Mouse (Mus musculus): Measurements from ENCODE around the gene Tiam1.
"Not testable (repeated sequence)": the region's sequence is repeated elsewhere in the genome, so short reads cannot be mapped to it uniquely, and the experiment has no call there.

Gene Tiam1

DNA sequence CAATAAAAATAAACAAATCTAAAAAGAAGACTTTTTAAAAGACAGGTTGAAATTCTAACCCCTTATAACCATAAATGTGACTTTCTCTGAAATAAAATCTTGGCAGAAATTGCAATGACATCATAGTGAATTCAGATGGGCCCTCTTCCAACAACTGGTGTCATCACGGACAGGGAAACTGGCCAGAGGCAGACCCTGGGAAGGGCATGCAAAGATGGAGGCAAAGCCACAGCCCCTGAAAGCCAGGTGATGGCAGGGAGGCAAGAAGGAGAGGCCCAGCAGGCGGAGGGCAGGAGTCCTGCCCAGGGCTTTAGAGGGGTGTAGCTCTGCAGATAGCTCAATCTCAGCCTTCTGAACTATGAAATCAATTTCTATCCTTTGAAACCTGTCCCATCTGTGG, 39.8 kb downstream of the Tiam1 start:
- DNase-seq = no peak

DNA sequence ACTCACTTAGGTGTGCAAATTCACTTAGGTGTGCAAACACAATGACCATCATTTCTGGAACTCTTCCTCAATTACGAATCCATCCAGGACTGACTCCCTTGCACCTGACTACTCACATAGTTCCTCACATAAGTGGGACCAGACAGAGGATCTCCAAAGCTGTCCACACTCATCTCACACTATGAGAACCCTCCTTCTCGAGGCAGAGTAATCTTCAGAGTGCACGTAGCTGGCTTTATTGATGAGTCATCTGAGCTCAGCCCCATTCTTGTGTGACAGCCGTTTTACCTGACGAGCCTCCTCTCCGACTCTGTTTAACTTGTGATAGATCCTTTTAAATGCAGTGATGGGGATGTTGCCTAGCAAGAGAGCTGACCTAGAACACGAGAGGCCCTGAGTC, 41.0 kb downstream of the Tiam1 start:
- no peak for DNase-seq

DNA sequence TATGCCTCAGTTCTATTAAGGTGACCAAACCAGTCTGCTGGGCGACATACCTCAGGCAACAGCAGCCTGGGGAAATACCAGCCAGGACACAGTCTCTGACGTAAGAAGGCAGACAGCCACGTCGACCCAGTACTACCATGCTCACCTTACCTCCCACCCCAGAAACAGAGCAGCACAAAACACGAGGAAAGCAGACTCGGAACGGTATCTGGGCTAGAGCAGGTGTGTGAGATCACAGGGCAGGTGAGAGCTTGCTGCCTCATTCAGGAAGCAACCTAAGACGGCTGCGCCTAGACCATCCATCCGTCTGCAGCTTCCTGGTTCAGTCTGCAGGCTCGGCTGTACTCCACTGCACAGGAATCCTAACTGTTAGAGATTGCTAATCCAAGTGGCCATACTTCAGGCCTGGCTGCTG, 45.4 kb downstream of the Tiam1 start:
- DNase-seq = peak; percentile 27 to 28

DNA sequence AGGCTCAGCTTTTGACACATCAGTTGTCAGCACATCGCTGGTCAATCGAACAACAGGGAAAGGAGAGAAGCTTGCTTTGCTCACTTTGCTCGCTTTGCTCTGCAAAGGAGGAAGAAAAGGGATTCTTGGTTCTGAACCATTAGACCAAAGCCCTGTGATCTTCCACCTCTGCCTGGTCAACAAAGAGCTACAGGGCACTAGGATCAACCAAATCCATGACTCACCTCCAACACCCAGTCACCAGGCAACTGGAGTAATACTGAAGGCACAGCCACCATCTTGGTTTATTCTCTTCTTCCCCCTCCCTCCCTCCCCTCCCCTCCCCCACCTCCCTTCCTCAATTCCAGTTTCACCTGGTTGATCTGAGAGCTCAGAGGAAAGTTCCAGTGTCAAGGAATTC, 45.8 kb downstream of the Tiam1 start:
- no peak for DNase-seq

DNA sequence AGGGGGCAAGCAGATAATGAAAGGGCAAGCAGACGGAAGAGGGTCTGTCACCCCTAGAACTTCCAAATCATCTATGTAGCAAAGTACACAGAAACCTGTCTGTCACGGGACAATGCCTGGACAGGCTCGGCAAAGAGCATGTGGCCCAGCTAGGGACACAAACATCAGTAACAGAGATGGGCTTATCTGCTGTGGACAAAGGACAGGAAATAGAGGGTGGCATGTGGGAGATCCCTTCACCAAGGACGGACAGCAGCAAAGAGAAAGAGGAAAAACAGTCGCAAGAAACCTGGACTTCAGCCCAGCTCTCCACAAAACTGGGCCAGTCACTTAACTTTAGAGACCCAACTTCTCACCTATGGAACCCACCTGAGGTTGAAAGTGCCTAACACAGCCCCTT, 47.6 kb downstream of the Tiam1 start:
- no peak for DNase-seq

DNA sequence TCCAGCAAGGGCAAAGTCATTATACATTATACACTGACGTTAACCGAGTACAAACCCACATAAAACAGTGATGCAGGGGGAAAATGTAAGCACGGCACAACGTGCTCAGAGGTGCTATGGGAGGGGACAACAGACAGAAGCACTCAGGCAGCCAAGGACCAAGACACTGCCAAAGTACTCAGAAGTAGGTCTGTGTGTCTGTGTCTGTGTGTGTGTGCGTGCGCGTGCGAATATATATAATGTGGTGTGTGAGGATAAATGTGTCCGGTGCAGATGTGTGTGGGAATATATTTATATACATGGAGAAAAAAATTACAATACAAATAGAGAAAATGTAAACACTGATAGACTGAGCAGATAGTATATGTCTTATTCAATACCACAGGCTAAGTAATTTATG, 50.6 kb downstream of the Tiam1 start:
- DNase-seq = no peak

DNA sequence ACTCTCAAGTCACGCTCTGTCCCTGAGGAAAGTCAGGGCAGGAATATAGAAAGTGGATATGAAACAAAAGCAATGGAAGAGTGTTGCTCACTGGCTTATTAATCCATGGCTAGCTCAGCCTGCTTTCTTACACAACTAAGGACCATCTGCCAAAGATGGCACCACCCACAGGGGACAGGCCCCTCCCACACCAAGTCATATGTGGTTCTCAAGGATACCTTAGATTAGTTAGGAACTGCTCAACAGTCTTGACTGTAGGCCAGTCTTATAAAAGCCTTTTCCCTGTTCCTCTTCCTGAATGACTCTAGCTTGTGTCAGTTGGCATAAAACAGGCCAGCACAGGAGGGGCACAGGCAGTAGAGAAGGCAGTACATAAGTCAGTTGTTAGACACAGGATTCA, 51.7 kb downstream of the Tiam1 start:
- DNase-seq = no peak

DNA sequence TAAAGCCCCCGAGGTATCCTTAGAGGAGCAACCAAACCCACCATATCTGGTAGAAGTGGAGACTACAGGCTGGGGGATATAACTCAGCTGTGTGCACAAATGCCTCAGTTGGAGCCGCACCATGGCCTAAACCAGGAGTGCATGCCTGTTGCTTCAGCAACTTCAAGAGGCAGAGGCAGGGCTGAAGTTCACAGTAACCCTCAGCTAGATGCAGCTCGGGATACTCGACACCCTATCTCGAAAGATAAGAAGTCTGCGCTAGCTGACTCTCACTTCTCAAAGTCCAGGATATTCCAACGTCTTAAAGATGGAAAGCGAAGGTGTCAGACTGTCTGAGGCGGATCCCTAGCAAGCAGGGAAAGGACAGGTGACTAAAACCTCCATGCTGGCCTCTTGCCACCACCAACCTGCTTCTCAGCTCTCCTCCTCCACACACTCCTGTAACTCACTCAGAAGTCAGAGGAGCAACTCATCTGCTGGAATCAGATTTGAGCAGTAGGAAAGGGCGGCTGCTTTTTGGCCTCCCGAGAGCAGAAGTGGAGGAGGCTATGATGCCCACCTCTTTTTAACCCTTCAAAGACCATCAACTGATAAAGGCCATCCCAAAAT, 52.4 kb downstream of the Tiam1 start:
- no peak for DNase-seq

DNA sequence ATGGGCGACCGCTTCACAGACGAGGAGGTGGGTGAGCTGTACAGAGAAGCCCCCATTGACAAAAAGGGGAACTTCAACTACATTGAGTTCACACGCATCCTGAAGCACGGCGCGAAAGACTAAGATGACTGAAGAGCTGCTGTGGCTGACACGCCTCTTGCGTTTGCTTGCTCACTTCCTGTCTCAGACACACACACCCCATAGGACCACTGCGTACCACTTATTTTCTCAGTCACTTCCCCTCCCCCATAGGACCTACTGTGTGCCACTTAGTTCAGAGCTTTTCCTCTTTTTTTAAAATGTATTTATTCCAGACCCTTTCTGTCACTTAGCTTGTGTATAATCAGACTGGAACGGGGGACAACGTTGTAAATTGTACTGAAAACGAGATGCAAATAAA, 53.2 kb downstream of the Tiam1 start:
- DNase-seq = no peak

DNA sequence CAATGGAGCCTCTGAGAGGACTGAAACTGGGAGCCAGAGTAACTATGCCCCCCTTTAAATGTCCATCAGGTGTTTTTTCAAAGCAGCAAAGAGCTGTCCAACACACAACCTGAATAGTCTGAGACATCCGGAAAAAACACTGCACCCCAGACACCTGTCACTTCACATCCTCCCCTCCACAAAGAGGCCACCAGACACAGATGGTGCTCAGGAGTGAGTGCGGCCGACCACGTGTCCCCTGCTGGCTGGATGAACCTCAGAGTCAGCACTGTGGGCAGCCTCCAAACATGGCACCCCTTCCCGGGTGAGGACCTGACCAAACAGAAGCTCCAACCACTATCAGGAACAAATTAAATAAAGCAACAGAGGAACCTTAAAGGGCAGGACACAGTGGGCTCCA, 56.3 kb downstream of the Tiam1 start:
- DNase-seq = no peak

DNA sequence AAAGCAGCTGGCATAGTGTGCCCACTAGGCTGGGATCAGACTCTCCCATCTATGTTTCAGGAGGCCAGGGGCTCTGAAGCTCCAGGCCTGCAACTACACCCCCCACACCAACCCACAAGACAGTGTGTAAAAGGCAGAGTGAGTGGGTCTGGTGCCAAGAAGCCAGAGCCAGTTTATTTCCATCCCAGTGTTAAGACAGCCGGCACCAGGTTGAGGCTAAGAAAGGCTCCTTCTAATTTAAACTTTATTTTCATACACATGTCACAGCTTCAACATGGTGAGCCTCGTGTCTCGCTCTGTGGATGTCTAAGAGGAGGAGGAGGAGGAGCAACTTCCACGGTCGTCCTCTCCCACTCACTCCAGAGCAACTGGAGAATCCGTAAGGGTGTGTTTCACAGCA, 57.5 kb downstream of the Tiam1 start:
- DNase-seq = no peak

DNA sequence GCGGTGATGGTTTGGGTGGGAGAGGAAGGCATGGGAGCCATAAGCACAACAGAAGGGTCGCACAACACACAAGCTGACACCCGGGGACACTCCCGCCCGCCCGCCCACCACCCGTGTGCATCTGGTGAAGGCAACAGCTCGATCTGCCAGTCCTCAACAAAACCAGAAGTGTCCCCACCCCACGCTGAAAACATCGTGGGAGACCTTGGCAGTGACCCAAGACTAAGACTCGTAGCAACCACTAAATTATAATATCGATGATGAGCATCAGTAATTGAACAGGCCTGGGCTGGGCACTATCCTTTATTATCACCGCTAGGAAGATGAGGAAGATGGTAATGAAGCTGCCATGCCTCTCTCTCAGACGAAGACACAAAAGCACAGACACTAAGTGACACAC, 58.0 kb downstream of the Tiam1 start:
- DNase-seq = no peak

DNA sequence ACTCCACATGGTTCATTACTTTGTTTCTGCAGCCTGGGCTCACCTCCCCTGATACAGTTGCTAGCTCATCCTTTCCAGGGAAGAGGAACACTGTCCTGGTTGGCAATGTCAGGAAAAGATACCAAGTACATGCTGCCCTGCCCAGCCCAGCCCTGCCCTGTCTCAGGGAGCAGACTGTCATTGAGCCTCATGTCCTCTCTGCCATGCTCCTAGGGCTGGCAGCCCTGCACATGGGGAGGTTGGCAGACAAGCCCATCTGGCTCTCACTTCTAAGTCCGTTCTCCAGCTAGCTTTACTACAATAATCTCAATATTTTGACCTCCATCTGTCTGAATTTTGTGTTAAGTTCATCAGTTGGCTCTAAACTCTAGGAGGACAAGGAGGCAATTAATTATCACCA, 62.4 kb downstream of the Tiam1 start:
- DNase-seq = no peak

DNA sequence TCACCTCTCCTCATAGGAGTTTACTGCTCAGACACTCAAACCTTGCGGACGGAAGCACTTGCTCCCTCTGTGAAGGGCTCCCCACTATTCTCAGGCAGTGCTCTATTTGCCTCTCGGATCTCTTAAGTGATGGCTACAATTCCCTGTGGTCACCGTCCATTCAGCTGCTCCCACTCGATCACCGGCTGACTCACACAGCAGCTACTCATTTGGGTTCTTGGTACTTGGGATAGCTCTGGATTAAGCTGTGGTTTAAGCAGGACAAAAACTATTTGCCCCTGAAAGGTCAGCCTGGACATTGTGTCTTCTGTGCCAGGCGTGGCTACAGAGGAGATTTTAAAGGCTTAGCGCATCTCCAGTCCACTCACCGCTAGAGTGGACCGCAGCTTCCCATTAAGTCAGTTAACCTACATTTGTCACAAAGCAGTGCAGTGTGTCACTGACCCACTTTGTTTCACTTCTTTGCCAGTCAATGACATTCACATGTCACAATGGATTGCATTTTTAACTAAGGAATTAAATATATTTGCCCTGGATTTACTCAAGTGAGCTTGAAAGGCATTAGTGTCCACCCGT, 64.7 kb downstream of the Tiam1 start:
- no peak for DNase-seq

DNA sequence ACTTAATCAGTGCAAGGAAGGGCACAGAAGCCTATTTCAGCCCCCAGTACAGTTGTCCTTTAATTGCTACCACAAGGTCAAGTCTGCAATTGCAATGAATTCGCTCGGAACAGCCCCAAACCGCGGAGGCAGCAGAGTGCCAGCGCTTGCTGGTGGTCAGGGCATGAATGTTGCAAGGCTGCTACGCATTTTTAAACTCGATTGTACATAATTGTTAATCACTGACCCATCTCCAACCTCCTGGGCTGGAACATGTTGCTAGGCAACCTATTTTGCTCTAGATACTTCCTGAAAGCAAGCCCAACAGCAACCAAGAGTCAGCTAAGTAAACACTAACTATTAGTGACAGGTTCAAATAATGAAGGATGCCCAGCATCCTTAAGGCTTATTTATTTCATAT, 70.1 kb downstream of the Tiam1 start:
- DNase-seq = peak; percentile 50 to 69

DNA sequence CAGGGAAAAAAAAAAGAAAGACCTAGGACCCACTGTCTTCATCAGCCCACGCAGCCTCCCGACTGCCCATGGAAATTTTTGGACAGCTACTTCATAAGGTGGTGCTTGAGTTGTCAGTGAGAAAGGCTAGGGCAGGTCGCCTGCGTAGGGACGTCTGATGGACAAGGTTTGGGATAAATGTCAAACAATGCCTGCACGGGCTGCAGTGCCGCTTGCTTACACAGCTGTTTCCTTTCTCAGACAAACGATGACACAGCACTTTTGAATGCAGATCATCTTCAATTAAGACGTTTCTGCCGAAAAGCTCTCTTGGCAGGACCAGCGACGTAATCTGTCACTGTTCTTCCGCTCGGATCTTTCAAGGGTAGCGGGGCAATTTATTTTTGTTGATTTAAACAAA, 70.9 kb downstream of the Tiam1 start:
- DNase-seq = peak; percentile 40 to 44

DNA sequence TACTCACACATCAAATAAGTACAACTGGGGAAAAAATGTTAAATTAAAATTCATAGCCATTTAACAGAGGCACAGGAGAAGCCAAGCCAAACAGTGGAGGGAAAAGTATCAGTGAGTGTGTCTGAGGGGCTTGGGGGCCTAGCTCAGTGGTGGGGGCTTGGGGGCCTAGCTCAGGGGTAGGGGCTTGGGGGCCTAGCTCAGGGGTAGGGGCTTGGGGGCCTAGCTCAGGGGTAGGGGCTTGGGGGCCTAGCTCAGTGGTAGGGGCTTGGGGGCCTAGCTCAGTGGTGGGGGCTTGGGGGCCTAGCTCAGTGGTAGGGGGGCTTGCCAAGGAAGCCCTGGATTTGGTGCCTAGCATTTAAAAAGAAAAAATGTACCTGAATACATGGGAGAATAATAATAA, 72.4 kb downstream of the Tiam1 start:
- not testable (repeated sequence) for DNase-seq

DNA sequence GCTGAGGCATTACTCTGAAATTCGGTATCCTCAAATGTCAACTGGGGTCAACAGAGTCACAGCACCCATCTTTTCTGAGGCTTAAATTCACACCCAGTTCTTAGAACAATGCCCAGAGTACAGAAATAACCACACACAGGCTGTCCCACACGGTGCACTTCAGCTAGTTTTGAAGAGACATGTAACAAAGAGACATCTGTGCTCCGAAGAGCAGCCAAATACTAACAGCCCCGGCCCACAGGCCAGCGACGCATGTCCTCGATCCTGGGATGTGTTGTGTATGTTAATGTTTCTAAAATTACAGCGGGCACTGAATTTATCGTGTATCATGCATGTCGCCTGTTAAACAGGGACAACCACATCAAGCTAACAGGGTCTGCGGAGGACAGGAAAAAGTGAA, 73.5 kb downstream of the Tiam1 start:
- DNase-seq = no peak

DNA sequence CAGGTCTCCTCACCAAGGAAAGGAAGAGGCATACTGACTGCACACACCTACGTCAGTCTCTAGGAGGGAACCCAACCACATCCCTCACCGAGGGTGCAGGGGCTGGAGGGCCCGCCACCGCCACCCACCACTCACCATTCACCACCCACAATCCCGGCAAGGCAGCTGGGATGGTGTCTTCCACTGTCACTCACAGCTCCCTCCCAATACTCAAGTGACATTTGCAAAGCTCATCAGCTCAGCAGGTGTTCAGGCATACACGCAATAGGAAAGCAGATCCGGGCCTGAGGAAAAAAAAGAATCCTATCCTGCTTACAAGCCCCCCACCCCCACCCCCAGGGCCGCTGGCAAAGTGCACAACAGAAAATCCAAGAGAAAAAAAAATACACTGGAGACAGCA, 74.4 kb downstream of the Tiam1 start:
- DNase-seq = no peak

DNA sequence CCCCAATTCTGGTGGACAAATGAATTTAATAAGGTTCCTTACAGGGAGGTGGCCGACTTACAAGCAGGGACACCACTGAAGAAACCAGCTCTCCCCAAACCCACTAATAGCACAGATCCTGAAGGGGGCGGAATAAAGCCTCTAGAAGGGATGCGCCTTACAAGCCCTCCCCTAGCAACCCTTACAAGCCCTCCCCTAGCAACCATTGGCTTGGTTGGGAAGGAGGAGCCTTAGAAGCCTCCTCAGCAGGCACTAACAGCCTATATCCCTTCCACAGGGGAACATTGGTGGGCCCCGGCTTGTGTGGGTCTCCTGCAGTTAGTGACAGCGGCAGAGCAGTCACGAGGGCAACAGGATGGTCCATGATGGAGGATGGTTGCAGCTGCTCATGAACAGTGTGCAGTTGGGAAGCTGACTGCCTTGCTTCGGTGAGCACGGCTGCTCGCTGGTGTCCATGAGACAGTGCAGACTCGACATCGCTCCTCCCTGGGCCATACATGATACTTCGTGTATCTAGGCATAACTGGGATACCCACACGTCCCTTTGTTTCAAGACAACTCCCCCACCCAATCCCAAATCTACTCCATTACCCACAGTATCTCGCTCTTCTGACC, 90.6 kb downstream of the Tiam1 start:
- peak in 1 of 2 experiments; percentile 36 for DNase-seq

DNA sequence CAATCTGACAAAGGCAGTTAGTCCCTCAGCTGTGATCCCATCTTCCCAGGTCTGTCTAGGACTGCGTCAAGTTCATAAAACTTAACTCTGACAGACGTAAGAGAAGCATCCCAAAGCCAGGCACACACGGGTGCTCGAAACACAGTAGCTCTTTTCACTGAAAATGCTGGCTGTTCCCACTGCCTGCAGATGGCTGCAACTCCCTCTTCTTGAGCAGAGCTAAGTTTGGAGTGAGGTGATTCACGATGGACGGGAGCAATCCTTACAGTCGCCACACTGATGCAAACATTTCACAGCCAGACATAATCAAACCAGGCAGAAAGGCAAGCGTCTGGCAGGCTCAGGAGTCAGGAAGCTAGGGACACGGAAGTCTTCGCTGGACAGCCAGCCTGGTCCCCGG, 91.2 kb downstream of the Tiam1 start:
- peak in 1 of 2 experiments; percentile 8 for DNase-seq

DNA sequence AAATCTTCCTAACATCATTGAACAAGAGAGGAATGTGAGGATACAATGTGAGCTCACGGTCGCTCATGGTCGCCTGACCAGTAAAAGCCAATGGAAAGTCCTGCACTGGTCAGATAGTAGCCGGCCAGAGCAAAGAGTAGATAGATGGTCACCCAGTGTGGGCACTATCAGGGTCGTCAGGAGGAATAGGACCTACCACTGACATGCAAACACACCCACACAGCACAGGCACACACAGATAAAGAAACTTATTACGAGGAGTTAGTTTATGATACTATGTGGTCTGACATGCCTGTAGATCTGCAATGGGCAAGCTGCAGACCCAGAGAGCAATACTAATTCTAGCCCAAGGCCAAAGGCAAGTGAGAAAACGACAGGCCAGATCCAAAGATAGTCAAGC, 92.5 kb downstream of the Tiam1 start:
- no peak for DNase-seq

DNA sequence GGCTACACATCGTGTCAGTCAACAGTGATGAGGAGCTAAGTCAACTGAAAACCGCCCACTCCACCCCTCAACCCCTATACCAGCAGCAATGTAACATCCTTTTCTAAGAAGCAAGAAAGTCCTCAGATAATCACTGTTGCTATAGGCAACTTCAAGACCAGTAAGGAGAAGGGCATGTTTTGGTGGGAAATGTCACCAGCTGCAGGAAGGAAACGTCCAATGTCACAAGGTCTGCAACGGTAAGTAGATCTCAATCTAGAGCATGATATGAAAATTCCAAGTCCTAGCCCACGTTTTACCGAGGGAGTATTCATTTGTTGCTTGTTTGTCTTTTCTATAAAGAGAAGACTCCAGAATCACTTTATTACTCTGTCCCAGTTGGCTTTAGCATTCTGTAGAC, 95.7 kb downstream of the Tiam1 start:
- no peak for DNase-seq

DNA sequence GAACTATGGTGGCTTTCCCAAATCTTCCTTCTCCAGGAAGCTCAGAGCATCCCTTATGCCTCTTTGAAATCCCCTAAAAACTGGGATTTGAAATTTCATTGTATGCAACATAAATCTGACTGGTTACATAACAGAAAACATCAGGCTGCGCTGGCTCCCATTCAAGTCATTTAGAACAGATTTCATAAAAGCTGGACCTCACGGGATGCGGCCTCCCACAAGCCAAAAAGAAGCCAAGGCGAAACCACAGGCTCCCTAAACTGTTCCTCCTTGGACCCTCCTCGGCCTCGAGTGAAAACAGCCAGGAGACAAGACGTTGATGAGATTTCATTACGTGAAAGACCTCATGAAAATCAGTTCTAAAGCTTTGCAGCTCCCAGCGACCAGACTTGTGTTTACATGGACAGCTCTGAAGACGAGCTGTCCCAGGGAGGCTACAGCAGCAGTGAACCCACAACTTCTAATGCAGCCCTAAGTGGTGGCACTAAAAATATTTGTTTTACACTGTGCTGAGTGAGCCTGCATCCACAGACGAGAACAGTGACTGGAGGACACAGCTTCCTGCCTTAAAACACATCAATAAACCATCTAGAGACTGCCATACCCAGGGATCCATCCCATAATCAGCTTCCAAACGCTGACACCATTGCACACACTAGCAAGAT, 96.9 kb downstream of the Tiam1 start:
- DNase-seq = peak; percentile 26 to 33
